Mouse (Mus musculus) heart, embryonic 10.5 days (tissue): ENCODE results near the gene Ankrd13d. TPM values are rescaled to one million over a fixed set of nuclear protein-coding genes. Genes with fewer than 3 reads are reported as not detected.

ENCODE experiments used
- DNase-seq: peaks from one replicate; pipeline ENCODE4 v3.0.0-alpha.2; 2017; ENCODE audit warnings: low spot score
- H3K27ac ChIP-seq: fragments of 300-500 bp; sonication (generic); 2 replicates; pipeline ENCODE4 v1.5.1; 2016; ENCODE audit warnings: mild to moderate bottlenecking
- H3K27me3 ChIP-seq: fragments of 300-500 bp; sonication (generic); 2 replicates; pipeline ENCODE4 v1.6.1; 2016; ENCODE audit warnings: mild to moderate bottlenecking; ENCODE audit not compliant: poor library complexity, insufficient read depth, severe bottlenecking
- H3K36me3 ChIP-seq: fragments of 300-500 bp; sonication (generic); 2 replicates; pipeline ENCODE4 v1.6.1; 2016; ENCODE audit warnings: mild to moderate bottlenecking, moderate library complexity
- H3K4me1 ChIP-seq: fragments of 300-500 bp; sonication (generic); 2 replicates; pipeline ENCODE4 v1.6.1; 2016; ENCODE audit warnings: mild to moderate bottlenecking
- H3K4me3 ChIP-seq: fragments of 300-500 bp; sonication (generic); 2 replicates; pipeline ENCODE4 v1.5.1; 2016; ENCODE audit warnings: mild to moderate bottlenecking, moderate library complexity
- H3K9me3 ChIP-seq: fragments of 300-500 bp; sonication (generic); 2 replicates; pipeline ENCODE4 v1.6.1; 2016; ENCODE audit warnings: mild to moderate bottlenecking, moderate library complexity
- WGBS: fragments of 180-500 bp; shearing (Covaris S2); methylation state at CpG from one replicate; pipeline ENCODE4 v1.1.7; 2016; 5-methylcytosine and 5-hydroxymethylcytosine counted together
- polyA plus RNA-seq: library from polyadenylated mRNA; unstranded; fragments of >200 nt; fragmentation: Nextera tagmentation; extraction: Ambion mirVana; gene quantifications from 2 replicates; pipeline ENCODE4 v1.2.1, GENCODE M21; 2016

The Ankrd13d gene
- polyA plus RNA-seq, 1 experiment from 2014 or later, result 3.6 TPM

GRCm38 (mm10) chr19:4309302-4309701, 26.4 kb upstream of the Ankrd13d start:
- Histone ChIP-seq H3K36me3 (peaks cover 7% of the 10 kb centered on the region; the same call in 1 of the 2 replicates), H3K27ac (no peak overlapping the region), H3K4me3 (no peak overlapping the region), H3K9me3 (no peaks in the 10 kb centered on the region), H3K27me3 (no peaks in the 10 kb centered on the region), H3K4me1 (peaks cover 16% of the 10 kb centered on the region)
- WGBS, result 94% methylated on average over 4 of the region's 4 CpGs
- no peak for DNase-seq

- no peaks in the 10 kb centered on the region for H3K27me3 ChIP-seq
- peak within 1 kb of the TSS; percentile 84 for H3K4me3 ChIP-seq
- WGBS, result 15% methylated on average over 46 of the region's 46 CpGs
- H3K27ac ChIP-seq, result peak within 1 kb of the TSS; percentile 95
- H3K36me3 ChIP-seq, result no peaks in the 10 kb centered on the region
- H3K4me1 ChIP-seq, result peaks cover 46% of the 10 kb centered on the region
- peak; percentile 85 for DNase-seq
- no peaks in the 10 kb centered on the region for H3K9me3 ChIP-seq
Measured at GRCm38 (mm10) chr19:4306190-4306577, 23.2 kb upstream of the Ankrd13d start, which contains the start of gene Grk2. Gene Grk2, minus strand, starts transcription at chr19:4306222.

- Histone ChIP-seq H3K27ac (peak overlapping the region; percentile 95), H3K9me3 (no peaks in the 10 kb centered on the region), H3K27me3 (no peaks in the 10 kb centered on the region), H3K4me1 (peaks cover 51% of the 10 kb centered on the region), H3K4me3 (peak overlapping the region; percentile 84), H3K36me3 (no peaks in the 10 kb centered on the region)
- DNase-seq, result peak; percentile 84
- 5% methylated on average over 63 of the region's 68 CpGs for WGBS
Measured at GRCm38 (mm10) chr19:4305491-4306189, 22.7 kb upstream of the Ankrd13d start.

GRCm38 (mm10) chr19:4304871-4305321, 22.0 kb upstream of the Ankrd13d start:
- WGBS, result 52% methylated on average over 4 of the region's 4 CpGs
- H3K36me3 ChIP-seq, result no peaks in the 10 kb centered on the region
- no peaks in the 10 kb centered on the region for H3K9me3 ChIP-seq
- peak overlapping the region; percentile 84 for H3K4me3 ChIP-seq
- peaks cover 59% of the 10 kb centered on the region for H3K4me1 ChIP-seq
- H3K27me3 ChIP-seq, result no peaks in the 10 kb centered on the region
- DNase-seq, result no peak
- peak overlapping the region; percentile 95; the same call in 1 of the 2 replicates for H3K27ac ChIP-seq

- no peak overlapping the region; the same call in 1 of the 2 replicates for H3K27ac ChIP-seq
- DNase-seq, result no peak
- peak overlapping the region; percentile 84 for H3K4me3 ChIP-seq
- H3K4me1 ChIP-seq, result peaks cover 64% of the 10 kb centered on the region
- H3K9me3 ChIP-seq, result no peaks in the 10 kb centered on the region
- 68% methylated on average over 5 of the region's 5 CpGs for WGBS
- no peaks in the 10 kb centered on the region for H3K36me3 ChIP-seq
- no peaks in the 10 kb centered on the region for H3K27me3 ChIP-seq
Measured at GRCm38 (mm10) chr19:4304251-4304821, 21.4 kb upstream of the Ankrd13d start.

GRCm38 (mm10) chr19:4303640-4303995, 20.7 kb upstream of the Ankrd13d start:
- H3K4me1 ChIP-seq, result peaks cover 66% of the 10 kb centered on the region
- no peaks in the 10 kb centered on the region for H3K9me3 ChIP-seq
- 90% methylated on average over 5 of the region's 5 CpGs for WGBS
- no peaks in the 10 kb centered on the region for H3K27me3 ChIP-seq
- H3K4me3 ChIP-seq, result no peak overlapping the region
- H3K27ac ChIP-seq, result no peak overlapping the region
- no peaks in the 10 kb centered on the region for H3K36me3 ChIP-seq
- DNase-seq, result no peak

GRCm38 (mm10) chr19:4302936-4303639, 20.2 kb upstream of the Ankrd13d start:
- H3K27ac ChIP-seq, result peak overlapping the region; percentile 76
- no peaks in the 10 kb centered on the region for H3K9me3 ChIP-seq
- peaks cover 3% of the 10 kb centered on the region; the same call in 1 of the 2 replicates for H3K36me3 ChIP-seq
- peaks cover 66% of the 10 kb centered on the region for H3K4me1 ChIP-seq
- H3K4me3 ChIP-seq, result peak overlapping the region; percentile 35; the same call in 1 of the 2 replicates
- no peaks in the 10 kb centered on the region for H3K27me3 ChIP-seq
- 62% methylated on average over 7 of the region's 7 CpGs for WGBS
- DNase-seq, result no peak

- H3K36me3 ChIP-seq, result peaks cover 10% of the 10 kb centered on the region; the same call in 1 of the 2 replicates
- H3K27ac ChIP-seq, result peak overlapping the region; percentile 76
- no peaks in the 10 kb centered on the region for H3K9me3 ChIP-seq
- H3K4me3 ChIP-seq, result peak overlapping the region; percentile 35
- H3K4me1 ChIP-seq, result peaks cover 68% of the 10 kb centered on the region
- no peaks in the 10 kb centered on the region for H3K27me3 ChIP-seq
- WGBS, result 19% methylated on average over 21 of the region's 21 CpGs
- no peak for DNase-seq
Measured at GRCm38 (mm10) chr19:4301735-4302651, 19.1 kb upstream of the Ankrd13d start.

GRCm38 (mm10) chr19:4300852-4301734, 18.2 kb upstream of the Ankrd13d start:
- WGBS, result 62% methylated on average over 11 of the region's 11 CpGs
- Histone ChIP-seq H3K4me1 (peaks cover 71% of the 10 kb centered on the region), H3K9me3 (no peaks in the 10 kb centered on the region), H3K27ac (peak overlapping the region; percentile 76), H3K4me3 (peak overlapping the region; percentile 35; the same call in 1 of the 2 replicates), H3K36me3 (peaks cover 10% of the 10 kb centered on the region; the same call in 1 of the 2 replicates), H3K27me3 (no peaks in the 10 kb centered on the region)
- no peak for DNase-seq

GRCm38 (mm10) chr19:4300271-4300704, 17.4 kb upstream of the Ankrd13d start:
- H3K27me3 ChIP-seq, result no peaks in the 10 kb centered on the region
- peaks cover 69% of the 10 kb centered on the region for H3K4me1 ChIP-seq
- no peak for DNase-seq
- WGBS, result 52% methylated on average over 7 of the region's 7 CpGs
- no peak overlapping the region for H3K4me3 ChIP-seq
- peak overlapping the region; percentile 54 for H3K27ac ChIP-seq
- no peaks in the 10 kb centered on the region for H3K9me3 ChIP-seq
- peaks cover 14% of the 10 kb centered on the region; the same call in 1 of the 2 replicates for H3K36me3 ChIP-seq

GRCm38 (mm10) chr19:4299574-4300270, 16.8 kb upstream of the Ankrd13d start:
- 80% methylated on average over 6 of the region's 6 CpGs for WGBS
- no peak for DNase-seq
- Histone ChIP-seq H3K4me3 (no peak overlapping the region), H3K27me3 (no peaks in the 10 kb centered on the region), H3K4me1 (peaks cover 67% of the 10 kb centered on the region), H3K36me3 (peaks cover 17% of the 10 kb centered on the region; the same call in 1 of the 2 replicates), H3K27ac (peak overlapping the region; percentile 54; the same call in 1 of the 2 replicates), H3K9me3 (no peaks in the 10 kb centered on the region)
